Mouse (Mus musculus): ENCODE results near the gene Dgkh. TPM values are rescaled to one million over a fixed set of nuclear protein-coding genes. Genes with fewer than 3 reads are reported as not detected.

The Dgkh gene
- polyA plus RNA-seq, 1 experiment = 6.8 TPM

GRCm38 (mm10) chr14:78686701-78687100 lies 45.9 kb downstream of the Dgkh start:
- TF ChIP-seq CTCF (IDR thresholded peaks at IDR 0.05; ENCODE audit: low read depth, low read length) (no peak), POLR2A (IDR thresholded peaks at IDR 0.05; ENCODE audit: borderline replicate concordance, low read depth, low read length) (no peak)
- H3K27ac ChIP-seq (ENCODE audit: insufficient read depth, low read depth, low read length) = no peak overlapping the region
- no peak overlapping the region for H3K4me3 ChIP-seq (ENCODE audit: insufficient read depth, low read length)
- H3K4me1 ChIP-seq (ENCODE audit: control insufficient read depth, insufficient read depth, low read length) = no peaks in the 10 kb centered on the region

GRCm38 (mm10) chr14:78684171-78684570 lies 48.4 kb downstream of the Dgkh start:
- Histone ChIP-seq H3K4me3 (ENCODE audit: insufficient read depth, low read length) (no peak overlapping the region), H3K27ac (ENCODE audit: insufficient read depth, low read depth, low read length) (no peak overlapping the region), H3K4me1 (ENCODE audit: control insufficient read depth, insufficient read depth, low read length) (peaks cover 3% of the 10 kb centered on the region)
- no peak for TF ChIP-seq POLR2A (IDR thresholded peaks at IDR 0.05; ENCODE audit: borderline replicate concordance, low read depth, low read length)
- no peak for TF ChIP-seq CTCF (IDR thresholded peaks at IDR 0.05; ENCODE audit: low read depth, low read length)

GRCm38 (mm10) chr14:78678981-78679380 lies 53.6 kb downstream of the Dgkh start:
- H3K27ac ChIP-seq (ENCODE audit: insufficient read depth, low read depth, low read length) = no peak overlapping the region
- no peak overlapping the region for H3K4me3 ChIP-seq (ENCODE audit: insufficient read depth, low read length)
- no peak for TF ChIP-seq POLR2A (IDR thresholded peaks at IDR 0.05; ENCODE audit: borderline replicate concordance, low read depth, low read length)
- TF ChIP-seq CTCF (IDR thresholded peaks at IDR 0.05; ENCODE audit: low read depth, low read length) = no peak
- peaks cover 27% of the 10 kb centered on the region for H3K4me1 ChIP-seq (ENCODE audit: control insufficient read depth, insufficient read depth, low read length)

DNA sequence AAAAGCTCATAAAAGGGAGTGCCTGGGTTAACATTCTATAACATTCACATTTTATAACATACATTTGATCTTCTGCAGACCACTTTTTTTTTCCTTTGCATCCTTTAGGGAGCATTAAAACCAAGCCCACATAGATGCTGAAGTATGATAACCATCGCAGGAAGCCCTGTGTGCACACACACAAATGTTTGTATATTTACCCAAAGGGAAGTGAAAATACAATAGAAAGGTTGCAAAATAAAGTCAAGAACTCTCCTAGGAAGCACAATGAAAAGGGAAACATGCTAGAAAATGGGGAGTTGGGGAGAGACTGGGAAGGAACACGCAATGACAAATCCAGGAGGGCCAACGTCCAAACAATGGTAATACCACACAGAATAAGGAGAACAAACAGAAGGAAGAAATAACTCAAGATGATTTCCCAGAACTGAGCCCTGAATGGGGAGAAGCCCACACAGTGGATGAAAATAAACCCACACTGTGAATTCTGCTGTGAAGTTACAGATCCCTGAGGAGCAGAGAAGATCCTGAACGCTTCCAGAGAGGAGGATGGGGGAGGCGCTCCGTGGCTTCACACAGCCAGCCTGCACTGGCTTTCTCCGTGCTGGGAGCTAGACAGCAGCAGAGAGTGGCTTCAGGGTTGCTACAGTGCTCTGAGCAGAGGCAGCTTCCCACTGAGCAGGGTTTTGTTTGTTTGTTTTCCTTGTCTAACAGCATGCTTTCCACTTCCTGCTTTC lies 54.6 kb downstream of the Dgkh start:
- TF ChIP-seq POLR2A (IDR thresholded peaks at IDR 0.05; ENCODE audit: borderline replicate concordance, low read depth, low read length) = no peak
- TF ChIP-seq CTCF (IDR thresholded peaks at IDR 0.05; ENCODE audit: low read depth, low read length) = no peak
- Histone ChIP-seq H3K4me1 (ENCODE audit: control insufficient read depth, insufficient read depth, low read length) (peaks cover 27% of the 10 kb centered on the region), H3K27ac (ENCODE audit: insufficient read depth, low read depth, low read length) (0 out of 2 replicates have a peak overlapping the region, but pooled peaks have one; percentile 12), H3K4me3 (ENCODE audit: insufficient read depth, low read length) (no peak overlapping the region)

- peaks cover 27% of the 10 kb centered on the region for H3K4me1 ChIP-seq (ENCODE audit: control insufficient read depth, insufficient read depth, low read length)
These were observed 56.1 kb downstream of the Dgkh start for GRCm38 (mm10) chr14:78676457-78676856.

DNA sequence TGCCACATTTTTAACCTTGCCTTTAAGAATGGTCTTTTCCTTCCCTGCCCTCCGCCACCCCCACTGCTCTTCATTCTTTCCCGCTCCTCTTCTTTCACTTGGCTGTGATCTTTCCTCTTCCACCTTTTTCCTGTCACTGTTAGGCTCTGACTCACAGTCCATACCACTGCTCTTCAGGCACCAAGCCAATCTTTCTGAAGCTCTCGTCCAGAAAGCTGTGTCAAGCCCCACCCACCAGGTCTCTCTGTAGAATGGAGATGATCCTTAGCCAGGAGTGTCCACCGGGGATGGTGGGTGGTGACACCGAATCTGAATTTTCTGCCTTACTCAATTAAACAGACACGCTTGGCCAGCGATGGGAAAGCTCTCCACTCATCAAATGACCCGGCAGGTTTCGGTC lies 58.0 kb downstream of the Dgkh start:
- no peak for TF ChIP-seq CTCF (IDR thresholded peaks at IDR 0.05; ENCODE audit: low read depth, low read length)
- no peak for TF ChIP-seq POLR2A (IDR thresholded peaks at IDR 0.05; ENCODE audit: borderline replicate concordance, low read depth, low read length)
- H3K4me3 ChIP-seq (ENCODE audit: insufficient read depth, low read length) = no peak overlapping the region
- H3K27ac ChIP-seq (ENCODE audit: insufficient read depth, low read depth, low read length) = no peak overlapping the region
- H3K4me1 ChIP-seq (ENCODE audit: control insufficient read depth, insufficient read depth, low read length) = peaks cover 26% of the 10 kb centered on the region

More at GRCm38 (mm10) chr14:78676457-78676856, 56.1 kb downstream of the Dgkh start:
- no peak overlapping the region for H3K27ac ChIP-seq (ENCODE audit: insufficient read depth, low read depth, low read length)
- TF ChIP-seq CTCF (IDR thresholded peaks at IDR 0.05; ENCODE audit: low read depth, low read length) (no peak), POLR2A (IDR thresholded peaks at IDR 0.05; ENCODE audit: borderline replicate concordance, low read depth, low read length) (no peak)
- H3K4me3 ChIP-seq (ENCODE audit: insufficient read depth, low read length) = no peak overlapping the region

- H3K4me1 ChIP-seq (ENCODE audit: control insufficient read depth, insufficient read depth, low read length) = peaks cover 7% of the 10 kb centered on the region
- TF ChIP-seq POLR2A (IDR thresholded peaks at IDR 0.05; ENCODE audit: borderline replicate concordance, low read depth, low read length) = no peak
- no peak for TF ChIP-seq CTCF (IDR thresholded peaks at IDR 0.05; ENCODE audit: low read depth, low read length)
- no peak overlapping the region for H3K4me3 ChIP-seq (ENCODE audit: insufficient read depth, low read length)
- H3K27ac ChIP-seq (ENCODE audit: insufficient read depth, low read depth, low read length) = no peak overlapping the region
These were observed 62.6 kb downstream of the Dgkh start for GRCm38 (mm10) chr14:78669986-78670385.

DNA sequence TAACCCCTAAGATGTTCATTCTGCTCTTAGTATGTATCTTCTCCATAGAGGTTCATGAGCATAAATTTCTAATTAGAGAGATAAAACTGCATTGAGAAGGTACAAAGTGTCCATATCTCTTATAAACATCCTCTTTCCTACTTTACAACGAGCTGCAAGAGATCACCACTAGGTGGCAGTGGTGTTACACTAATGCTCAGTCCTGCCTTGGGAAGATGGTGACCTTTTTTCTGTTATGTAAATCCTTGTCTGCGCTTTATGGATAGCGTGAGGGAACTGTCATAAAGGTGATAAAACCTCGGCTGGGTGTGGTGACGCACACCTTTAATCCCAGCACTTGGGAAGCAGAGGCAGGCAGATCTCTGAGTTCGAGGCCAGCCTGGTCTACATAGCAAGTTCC lies 64.3 kb downstream of the Dgkh start:
- no peak overlapping the region for H3K4me3 ChIP-seq (ENCODE audit: insufficient read depth, low read length)
- no peak overlapping the region for H3K27ac ChIP-seq (ENCODE audit: insufficient read depth, low read depth, low read length)
- H3K4me1 ChIP-seq (ENCODE audit: control insufficient read depth, insufficient read depth, low read length) = no peaks in the 10 kb centered on the region
- TF ChIP-seq CTCF (IDR thresholded peaks at IDR 0.05; ENCODE audit: low read depth, low read length) = no peak; the same call in 1 of the 2 replicates
- no peak for TF ChIP-seq POLR2A (IDR thresholded peaks at IDR 0.05; ENCODE audit: borderline replicate concordance, low read depth, low read length)

GRCm38 (mm10) chr14:78667763-78668162 lies 64.8 kb downstream of the Dgkh start:
- H3K4me3 ChIP-seq (ENCODE audit: insufficient read depth, low read length) = no peak overlapping the region
- TF ChIP-seq POLR2A (IDR thresholded peaks at IDR 0.05; ENCODE audit: borderline replicate concordance, low read depth, low read length) (no peak), CTCF (IDR thresholded peaks at IDR 0.05; ENCODE audit: low read depth, low read length) (no peak)
- no peaks in the 10 kb centered on the region for H3K4me1 ChIP-seq (ENCODE audit: control insufficient read depth, insufficient read depth, low read length)
- no peak overlapping the region for H3K27ac ChIP-seq (ENCODE audit: insufficient read depth, low read depth, low read length)

DNA sequence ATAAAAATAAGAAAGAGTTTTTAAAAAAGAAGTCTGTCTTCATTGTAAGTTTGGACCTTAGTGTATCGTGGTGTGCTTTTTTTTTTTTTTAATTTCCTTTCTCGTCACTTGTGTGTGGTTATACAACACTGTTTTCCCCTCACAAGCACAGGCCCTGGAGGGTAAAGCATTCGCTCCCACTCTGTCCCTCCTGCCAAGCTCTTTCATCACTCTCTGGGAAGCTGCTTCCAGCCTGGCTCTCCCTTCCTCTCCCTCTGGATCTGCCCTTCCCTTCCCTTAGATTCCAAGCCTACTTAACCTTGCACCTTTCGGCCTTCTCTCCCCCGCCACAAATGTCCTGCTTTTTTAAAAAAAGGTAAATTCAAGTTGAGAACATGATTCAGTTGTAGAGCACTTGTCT lies 69.9 kb downstream of the Dgkh start:
- H3K4me3 ChIP-seq (ENCODE audit: insufficient read depth, low read length) = no peak overlapping the region
- H3K4me1 ChIP-seq (ENCODE audit: control insufficient read depth, insufficient read depth, low read length) = no peaks in the 10 kb centered on the region
- TF ChIP-seq CTCF (IDR thresholded peaks at IDR 0.05; ENCODE audit: low read depth, low read length) (no peak), POLR2A (IDR thresholded peaks at IDR 0.05; ENCODE audit: borderline replicate concordance, low read depth, low read length) (no peak)
- H3K27ac ChIP-seq (ENCODE audit: insufficient read depth, low read depth, low read length) = no peak overlapping the region
